Mouse (Mus musculus) testis, postnatal 10 days (tissue): ENCODE measurements around the gene Cox6a1.
"Not testable (repeated sequence)": the region's sequence is repeated elsewhere in the genome, so short reads cannot be mapped to it uniquely, and the experiment has no call there.

Experiments used
- DNase-seq: peaks from one replicate; pipeline ENCODE4 v3.0.0; 2021; ENCODE audit warnings: low spot score

Gene Cox6a1

GRCm38 (mm10) chr5:115348546-115349224, at the start of gene Cox6a1:
Gene Cox6a1, minus strand, starts transcription at chr5:115348981.
- peak; percentile 99 for DNase-seq

- peak; percentile 50 for DNase-seq
Measured at GRCm38 (mm10) chr5:115397839-115398780, 49.3 kb upstream of the Cox6a1 start.

- no peak for DNase-seq
Measured at GRCm38 (mm10) chr5:115396654-115397053, 47.9 kb upstream of the Cox6a1 start.

DNA sequence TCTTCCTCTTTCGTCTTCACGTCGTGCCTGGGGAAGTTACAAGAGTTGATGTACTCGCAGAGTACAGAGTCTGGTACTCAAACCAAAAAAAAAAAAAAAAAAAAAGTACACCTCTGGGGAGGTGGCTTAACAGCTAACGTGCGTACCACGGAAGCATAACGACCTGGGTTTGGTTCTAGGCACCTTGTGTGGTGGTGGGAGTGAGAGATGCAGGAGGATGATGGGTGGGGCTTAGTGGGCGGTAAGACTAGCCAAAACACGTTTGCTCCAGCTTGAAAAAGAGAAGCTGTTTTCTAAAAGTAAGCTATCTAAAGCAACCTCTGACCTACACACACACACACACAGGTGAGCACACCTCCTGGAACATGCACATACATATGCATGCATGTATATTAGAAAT, 46.1 kb upstream of the Cox6a1 start:
- DNase-seq: no peak

- no peak for DNase-seq
Measured at GRCm38 (mm10) chr5:115394223-115394622, 45.4 kb upstream of the Cox6a1 start.

DNA sequence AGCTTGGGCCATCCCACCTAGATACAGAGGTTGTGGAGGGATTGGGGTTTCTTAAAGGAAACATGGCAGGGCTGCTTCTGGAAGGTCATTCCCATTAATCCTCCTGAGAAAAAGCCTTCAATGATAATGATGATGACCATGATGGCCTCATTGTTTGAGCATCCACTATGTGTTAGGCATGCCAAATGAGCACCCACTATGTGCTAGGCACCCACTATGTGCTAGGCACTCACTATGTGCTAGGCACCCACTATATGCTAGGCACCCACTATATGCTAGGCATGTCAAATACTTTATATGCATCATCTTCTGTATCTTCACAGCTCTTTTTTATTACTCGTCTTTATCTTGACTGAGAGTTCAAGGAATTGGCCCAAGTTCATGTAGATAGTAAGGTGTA, 44.2 kb upstream of the Cox6a1 start:
- DNase-seq: no peak

DNA sequence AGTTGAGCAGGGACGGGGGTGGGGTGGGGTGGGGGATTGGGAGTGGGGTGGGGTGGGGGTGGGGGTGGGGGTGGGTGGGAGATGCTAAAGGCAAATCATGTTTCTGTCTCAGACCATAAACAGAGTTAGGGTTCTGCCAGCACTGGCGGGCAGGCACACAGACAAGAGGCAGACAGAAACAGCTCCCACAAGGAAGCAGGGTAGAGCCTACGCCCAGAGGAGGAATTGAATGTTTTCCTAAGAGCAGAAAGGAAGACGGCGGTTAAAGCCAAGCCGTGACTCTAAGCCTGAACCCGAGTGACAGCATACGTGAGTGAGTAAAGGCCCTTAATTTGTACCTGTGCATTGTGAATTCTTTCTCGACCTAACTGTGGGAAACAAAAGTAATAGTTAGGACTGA, 43.2 kb upstream of the Cox6a1 start:
- DNase-seq: no peak

GRCm38 (mm10) chr5:115378882-115379281, 30.1 kb upstream of the Cox6a1 start:
- not testable (repeated sequence) for DNase-seq

DNA sequence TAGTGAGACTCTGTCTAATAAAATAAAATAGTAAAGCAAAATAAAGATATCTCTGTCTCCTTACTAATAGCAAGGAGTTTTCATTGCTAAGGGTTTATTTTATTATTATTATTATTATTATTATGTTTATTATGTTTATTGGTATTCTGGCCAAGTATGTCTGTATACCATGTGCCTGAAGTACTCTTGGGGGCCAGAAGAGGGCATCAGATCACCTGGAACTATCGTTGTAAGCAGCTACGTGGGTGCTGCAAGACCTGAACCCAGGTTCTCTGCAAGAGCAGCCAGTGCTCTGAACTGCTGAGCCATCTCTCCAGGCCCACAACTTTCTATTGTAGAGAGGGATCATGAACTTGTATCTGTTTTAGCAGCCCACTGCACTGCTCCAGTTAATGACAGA, 26.7 kb upstream of the Cox6a1 start:
- DNase-seq: no peak

- no peak for DNase-seq
Measured at GRCm38 (mm10) chr5:115374204-115374820, 25.5 kb upstream of the Cox6a1 start.

DNA sequence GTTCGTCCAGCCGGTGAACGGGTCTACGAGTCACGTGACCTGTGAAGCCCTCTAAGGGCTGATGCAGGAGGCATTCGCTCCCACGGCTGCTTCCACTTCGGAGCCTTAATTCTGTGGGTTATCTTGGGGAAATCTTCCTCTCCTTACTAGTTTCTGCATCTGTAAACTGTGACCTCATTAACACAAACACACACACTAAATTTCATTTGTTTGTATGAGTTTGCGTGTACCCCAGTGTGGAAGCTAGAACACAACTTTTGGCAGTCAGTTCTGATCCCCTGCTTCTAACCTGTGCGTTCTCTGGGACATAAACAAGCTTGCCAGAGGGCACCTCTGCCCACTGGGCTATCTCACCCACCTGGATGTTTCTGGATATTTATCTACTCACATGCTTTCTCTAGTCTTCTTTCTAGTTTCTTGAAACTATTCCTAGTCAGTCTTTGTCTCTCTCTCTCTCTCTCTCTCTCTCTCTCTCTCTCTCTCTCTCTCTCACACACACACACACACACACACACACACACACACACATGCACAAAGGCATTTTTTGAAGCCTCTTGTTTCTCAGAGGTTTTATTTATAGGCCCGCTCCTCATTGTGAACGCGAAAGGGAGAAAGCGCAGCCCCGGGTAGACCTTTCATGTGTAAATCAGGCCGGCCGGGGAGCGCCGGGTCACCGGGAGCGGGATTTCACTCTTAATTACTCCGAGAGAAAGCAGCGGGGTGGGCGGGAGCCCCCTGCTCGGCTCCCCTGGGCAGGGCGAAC, 24.8 kb upstream of the Cox6a1 start:
- DNase-seq: peak; percentile 55

- DNase-seq: no peak
Measured at GRCm38 (mm10) chr5:115371736-115372135, 23.0 kb upstream of the Cox6a1 start.

GRCm38 (mm10) chr5:115364782-115365181, 16.0 kb upstream of the Cox6a1 start:
- no peak for DNase-seq

- no peak for DNase-seq
Measured at GRCm38 (mm10) chr5:115362819-115363714, 14.3 kb upstream of the Cox6a1 start.

- DNase-seq: no peak
Measured at GRCm38 (mm10) chr5:115362216-115362615, 13.4 kb upstream of the Cox6a1 start.

- no peak for DNase-seq
Measured at GRCm38 (mm10) chr5:115359851-115360372, 11.1 kb upstream of the Cox6a1 start.

GRCm38 (mm10) chr5:115359438-115359837, 10.7 kb upstream of the Cox6a1 start:
- DNase-seq: no peak

GRCm38 (mm10) chr5:115358872-115359271, 10.1 kb upstream of the Cox6a1 start:
- DNase-seq: peak; percentile 98

GRCm38 (mm10) chr5:115355070-115355469, 6.3 kb upstream of the Cox6a1 start:
- no peak for DNase-seq

DNA sequence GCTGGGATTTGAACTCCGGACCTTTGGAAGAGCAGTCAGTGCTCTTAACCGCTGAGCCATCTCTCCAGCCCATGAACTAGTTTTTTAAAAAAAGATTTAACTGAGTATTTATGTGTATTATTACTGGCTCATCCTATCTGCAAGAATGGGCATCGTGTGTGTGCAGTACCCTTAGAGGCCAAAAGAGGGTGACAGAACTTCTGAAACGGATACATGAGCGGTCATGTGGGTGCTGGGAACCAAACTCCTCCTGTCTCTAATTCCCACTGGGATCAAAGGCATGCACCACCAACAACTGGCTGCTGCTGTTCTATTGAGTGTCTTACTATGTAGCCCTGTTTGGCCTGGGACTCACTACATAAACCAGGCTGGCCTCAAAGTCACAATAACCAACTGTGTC, 2.6 kb upstream of the Cox6a1 start:
- DNase-seq: no peak

DNA sequence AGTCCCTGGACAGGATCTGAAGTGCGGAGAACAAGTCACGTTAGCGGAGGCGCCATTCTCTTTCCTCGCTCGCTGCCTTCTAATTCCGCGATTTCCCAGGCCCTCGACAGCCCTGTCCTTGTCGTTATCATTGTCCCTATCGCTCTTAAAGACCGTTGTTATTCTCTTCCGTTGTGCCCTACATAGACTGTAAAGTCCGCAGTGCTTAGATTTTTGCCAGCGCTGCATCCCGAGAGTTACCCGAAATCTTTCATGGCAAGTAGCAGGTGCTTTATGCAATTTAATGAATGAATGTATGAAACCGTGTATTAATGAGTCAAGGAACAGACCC, 409 bp upstream of the Cox6a1 start:
- no peak for DNase-seq
